ENCODE assay signal across 13 mouse cellular contexts in the genomic region with DNA sequence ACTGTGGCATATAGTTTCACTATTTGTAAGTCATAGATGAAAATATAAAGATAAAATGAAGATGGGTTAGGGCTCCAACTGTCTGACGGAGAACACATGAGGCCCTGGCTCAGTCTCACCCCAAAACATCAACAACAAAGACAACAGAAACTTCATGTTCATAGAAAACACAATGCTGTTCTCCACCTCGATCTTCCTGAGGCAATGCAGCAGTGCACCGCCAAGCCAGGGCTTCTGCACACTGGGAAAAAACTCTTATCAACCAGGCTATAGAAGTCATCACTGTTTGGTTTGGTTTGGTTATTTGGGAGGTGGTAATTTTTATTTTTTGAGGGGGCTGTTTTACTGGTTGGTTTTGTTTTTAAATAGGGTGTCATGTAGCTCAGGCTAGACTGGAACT.
"Had no signal": no experiment of that assay in that cellular context is flagged by ENCODE, and none has a peak within 500 bp of the region (broad histone marks: within the 10 kb centered on the region; RNA-seq: fewer than 3 reads in every experiment).

No protein-coding gene starts in this region.

- H3K4me2 ChIP-seq: kidney, embryonic 15.5 days; liver, embryonic 11.5 days; liver, embryonic 15.5 days had no signal

- H3K9me3 ChIP-seq: kidney, embryonic 15.5 days; limb, embryonic 10.5 days; liver, embryonic 15.5 days had no signal

- H3K9ac ChIP-seq: kidney, embryonic 15.5 days; liver, embryonic 15.5 days had no signal

- H3K36me3 ChIP-seq: kidney, embryonic 15.5 days; liver, embryonic 15.5 days had no signal

- H3K4me3 ChIP-seq: kidney, embryonic 15.5 days; limb, embryonic 10.5 days; liver, embryonic 15.5 days; myocyte had no signal

- H3K27ac ChIP-seq: kidney, embryonic 15.5 days; limb, embryonic 10.5 days; liver, embryonic 15.5 days had no signal

- DNase-seq: kidney, adult 2 months; kidney, postnatal 14 days; lung, adult 2 months; lung, postnatal 36 days; right cerebral cortex, adult 18-20 months; thymus, adult 18-20 months; thymus, postnatal 14 days had no signal

- H3K27me3 ChIP-seq: kidney, embryonic 15.5 days; liver, embryonic 15.5 days had no signal

- ATAC-seq: lung, postnatal 0 days had no signal
